Mouse (Mus musculus) limb, embryonic 14.5 days (tissue): ENCODE measurements at regions not wholly inside any gene's neighbourhood (a gene's known extent, or its start where the extent isn't known, plus 50 kb on each side); places are given as distances from the start of the nearest gene placed in this dataset.

Experiments used
- ATAC-seq: fragments of 200-750 bp; cut with Nextera tagmentation; 2 replicates; pipeline ENCODE4 v1.8.0; 2017; ENCODE audit warnings: low read depth, moderate number of reproducible peaks, moderate TSS enrichment; ENCODE audit not compliant: low FRiP score
- DNase-seq: peaks from one replicate; pipeline ENCODE4 v3.0.0-alpha.2; 2015; ENCODE audit warnings: low spot score
- H3K27ac ChIP-seq: fragments of 300-500 bp; sonication (generic); replicated peaks from 2 replicates; pipeline ENCODE4 v1.5.1; 2014; ENCODE audit warnings: low read depth, mild to moderate bottlenecking, low read length, moderate library complexity, mixed read lengths
- H3K27me3 ChIP-seq: fragments of 300-500 bp; sonication (generic); 2 replicates; pipeline ENCODE4 v1.6.1; 2014; ENCODE audit warnings: low read length, mixed read lengths; ENCODE audit not compliant: control insufficient read depth, insufficient read depth
- H3K36me3 ChIP-seq: fragments of 300-500 bp; sonication (generic); 2 replicates; pipeline ENCODE4 v1.6.1; 2014; ENCODE audit warnings: mild to moderate bottlenecking, low read length, moderate library complexity, mixed read lengths; ENCODE audit not compliant: control insufficient read depth, insufficient read depth
- H3K4me1 ChIP-seq: fragments of 300-500 bp; sonication (generic); 2 replicates; pipeline ENCODE4 v1.6.1; 2014; ENCODE audit warnings: antibody characterized with exemption, low read length, mixed read lengths; ENCODE audit not compliant: control insufficient read depth, insufficient read depth
- H3K4me2 ChIP-seq: fragments of 300-500 bp; sonication (generic); replicated peaks from 2 replicates; pipeline ENCODE4 v1.6.1; 2014; ENCODE audit warnings: low read depth, mild to moderate bottlenecking, low read length, moderate library complexity; ENCODE audit not compliant: severe bottlenecking
- H3K4me3 ChIP-seq: fragments of 300-500 bp; sonication (generic); replicated peaks from 2 replicates; pipeline ENCODE4 v1.5.1; 2014; ENCODE audit warnings: low read length
- H3K9ac ChIP-seq: fragments of 300-500 bp; sonication (generic); 2 replicates; pipeline ENCODE4 v1.6.1; 2014; ENCODE audit warnings: mild to moderate bottlenecking, low read depth, low read length, moderate library complexity; ENCODE audit not compliant: severe bottlenecking
- H3K9me3 ChIP-seq: fragments of 300-500 bp; sonication (generic); 2 replicates; pipeline ENCODE4 v1.6.1; 2016; ENCODE audit warnings: low read length; ENCODE audit not compliant: control insufficient read depth
- POLR2A ChIP-seq: fragments of 200-500 bp; IDR thresholded peaks from 2 replicates; pipeline ENCODE4 v1.8.0; 2012; ENCODE audit warnings: inconsistent platforms, mild to moderate bottlenecking, moderate library complexity, borderline replicate concordance; ENCODE audit not compliant: insufficient read depth, insufficient read length; ENCODE audit errors: extremely low read depth
- WGBS: fragments of 180-500 bp; shearing (Covaris S2); extraction: QIAGEN DNeasy Blood & Tissue Kit; methylation state at CpG from one replicate; pipeline ENCODE4 v1.1.7; 2014; 5-methylcytosine and 5-hydroxymethylcytosine counted together

- no peak for ATAC-seq
- H3K27me3 ChIP-seq: no peaks in the 10 kb centered on the region
- no peak overlapping the region for H3K27ac ChIP-seq
These were observed 62.8 kb upstream of the Dlx6 start for GRCm38 (mm10) chr6:6800377-6800776.

DNA sequence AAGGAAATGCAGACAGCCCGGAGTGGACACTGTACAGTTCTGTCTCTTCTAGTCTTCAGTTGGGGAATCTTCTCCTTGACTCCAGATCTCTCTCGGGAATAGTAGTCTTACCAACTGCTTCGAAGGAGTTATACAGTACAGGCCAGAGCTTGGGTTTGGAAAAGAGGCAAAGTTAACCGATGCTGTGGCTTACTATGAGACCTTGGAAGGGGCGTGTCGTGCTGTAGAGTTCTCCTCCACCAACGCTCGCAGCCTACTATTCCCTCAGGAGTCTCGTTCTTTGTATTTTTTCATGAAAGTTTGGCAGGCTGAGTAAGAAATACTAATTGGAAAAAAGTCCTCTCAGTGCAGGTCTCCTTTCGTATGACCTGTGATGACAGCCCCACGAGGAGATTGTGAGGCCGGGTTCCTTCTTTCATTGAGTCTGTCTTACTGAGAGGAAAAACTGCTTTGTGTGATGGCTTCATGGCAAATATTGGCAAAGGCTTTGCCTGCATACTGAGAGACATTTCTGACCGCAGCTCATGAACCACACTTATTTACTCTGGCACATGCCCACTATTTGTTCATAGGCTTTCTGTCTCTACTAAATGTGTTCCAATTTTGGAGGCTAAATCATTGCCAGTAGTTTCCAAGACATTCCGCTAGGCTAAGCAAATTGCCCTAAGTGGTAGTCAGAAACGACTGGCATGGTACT is 61.4 kb upstream of the Dlx6 start:
- TF ChIP-seq POLR2A: no peak
- no peaks in the 10 kb centered on the region for H3K27me3 ChIP-seq
- ATAC-seq (no peak), DNase-seq (peak; percentile 62)
- H3K4me2 ChIP-seq: no peak overlapping the region
- H3K9ac ChIP-seq: no peak overlapping the region
- no peak overlapping the region for H3K27ac ChIP-seq
- H3K36me3 ChIP-seq: no peaks in the 10 kb centered on the region
- H3K4me1 ChIP-seq: 0 out of 2 replicates have a peak, but pooled peaks cover 4% of the 10 kb centered on the region
- H3K9me3 ChIP-seq: no peaks in the 10 kb centered on the region
- 78% methylated on average over 15 of the region's 15 CpGs for WGBS
- H3K4me3 ChIP-seq: no peak overlapping the region

More at GRCm38 (mm10) chr6:6800377-6800776, 62.8 kb upstream of the Dlx6 start:
- Histone ChIP-seq H3K4me3 (no peak overlapping the region), H3K9ac (no peak overlapping the region), H3K36me3 (no peaks in the 10 kb centered on the region), H3K4me2 (no peak overlapping the region), H3K9me3 (no peaks in the 10 kb centered on the region), H3K4me1 (0 out of 2 replicates have a peak, but pooled peaks cover 4% of the 10 kb centered on the region)
- TF ChIP-seq POLR2A: no peak
- DNase-seq: no peak
- WGBS: 96% methylated on average over 2 of the region's 2 CpGs
